Mouse (Mus musculus) myocyte (in vitro differentiated cells): ENCODE measurements at regions not wholly inside any gene's neighbourhood (a gene's known extent, or its start where the extent isn't known, plus 50 kb on each side); places are given as distances from the start of the nearest gene placed in this dataset.

ENCODE experiments used
- H3K27me3 ChIP-seq: one replicate; pipeline ENCODE4 v1.6.1; 2011; ENCODE audit not compliant: control insufficient read depth, insufficient read depth, insufficient read length
- H3K36me3 ChIP-seq: one replicate; pipeline ENCODE4 v1.6.1; 2011; ENCODE audit not compliant: control insufficient read depth, insufficient read depth
- H3K4me2 ChIP-seq: one replicate; pipeline ENCODE4 v1.6.1; 2011; ENCODE audit warnings: low read depth, control low read depth
- H3K4me3 ChIP-seq: one replicate; pipeline ENCODE4 v1.5.1; 2011; ENCODE audit warnings: mild to moderate bottlenecking, control low read depth, moderate library complexity
- H3K79me2 ChIP-seq: one replicate; pipeline ENCODE4 v1.6.1; 2011; ENCODE audit not compliant: control insufficient read depth, insufficient read depth
- H3ac ChIP-seq: one replicate; pipeline ENCODE4 v1.6.1; 2011; ENCODE audit not compliant: control insufficient read depth, insufficient read length
- CEBPB ChIP-seq: IDR thresholded peaks from 2 replicates; pipeline ENCODE4 v1.6.1; 2011; ENCODE audit warnings: mild to moderate bottlenecking, moderate library complexity; ENCODE audit not compliant: poor library complexity, insufficient read depth, severe bottlenecking
- E2F4 ChIP-seq: IDR thresholded peaks from one replicate; pipeline ENCODE4 v1.6.1; 2011; ENCODE audit warnings: mild to moderate bottlenecking, control low read depth, moderate library complexity; ENCODE audit not compliant: insufficient read depth
- MAX ChIP-seq: IDR thresholded peaks from one replicate; pipeline ENCODE4 v1.6.1; 2011; ENCODE audit warnings: low read depth, mild to moderate bottlenecking, control low read depth
- MYOD1 ChIP-seq, 3 experiments: IDR thresholded peaks; one replicate each; pipeline ENCODE4 v1.6.1; 2011; ENCODE audit warnings: control low read depth in 2 of 3, low read depth in 2 of 3, mild to moderate bottlenecking in 2 of 3, moderate library complexity in 1 of 3; ENCODE audit not compliant: insufficient read length in 2 of 3, control insufficient read depth in 1 of 3
- MYOG ChIP-seq, 3 experiments: IDR thresholded peaks; one replicate each; pipeline ENCODE4 v1.6.1; 2011; ENCODE audit warnings: control low read depth in 2 of 3, low read depth in 2 of 3, mild to moderate bottlenecking in 2 of 3; ENCODE audit not compliant: insufficient read length in 2 of 3, control insufficient read depth in 1 of 3, insufficient read depth in 1 of 3
- POLR2A ChIP-seq: IDR thresholded peaks from one replicate; pipeline ENCODE4 v1.6.1; 2011; ENCODE audit warnings: low read depth, mild to moderate bottlenecking, control low read depth, moderate library complexity; ENCODE audit not compliant: insufficient read length
- POLR2AphosphoS2 ChIP-seq: IDR thresholded peaks from one replicate; pipeline ENCODE4 v1.6.1; 2011; ENCODE audit warnings: low read depth, control low read depth; ENCODE audit not compliant: insufficient read length
- REST ChIP-seq: IDR thresholded peaks from one replicate; pipeline ENCODE4 v1.6.1; 2011; ENCODE audit warnings: mild to moderate bottlenecking, control low read depth, moderate library complexity; ENCODE audit not compliant: insufficient read depth, insufficient read length
- SRF ChIP-seq: IDR thresholded peaks from one replicate; pipeline ENCODE4 v1.6.1; 2011; ENCODE audit warnings: low read depth; ENCODE audit not compliant: control insufficient read depth, insufficient read length
- TCF12 ChIP-seq: IDR thresholded peaks from one replicate; pipeline ENCODE4 v1.6.1; 2011; ENCODE audit warnings: mild to moderate bottlenecking, control low read depth; ENCODE audit not compliant: poor library complexity, insufficient read depth, severe bottlenecking
- TCF3 ChIP-seq: IDR thresholded peaks from one replicate; pipeline ENCODE4 v1.6.1; 2011; ENCODE audit warnings: low read depth, control low read depth; ENCODE audit not compliant: insufficient read length
- USF1 ChIP-seq: IDR thresholded peaks from one replicate; pipeline ENCODE4 v1.6.1; 2011; ENCODE audit warnings: low read depth, mild to moderate bottlenecking, control low read depth, moderate library complexity

DNA sequence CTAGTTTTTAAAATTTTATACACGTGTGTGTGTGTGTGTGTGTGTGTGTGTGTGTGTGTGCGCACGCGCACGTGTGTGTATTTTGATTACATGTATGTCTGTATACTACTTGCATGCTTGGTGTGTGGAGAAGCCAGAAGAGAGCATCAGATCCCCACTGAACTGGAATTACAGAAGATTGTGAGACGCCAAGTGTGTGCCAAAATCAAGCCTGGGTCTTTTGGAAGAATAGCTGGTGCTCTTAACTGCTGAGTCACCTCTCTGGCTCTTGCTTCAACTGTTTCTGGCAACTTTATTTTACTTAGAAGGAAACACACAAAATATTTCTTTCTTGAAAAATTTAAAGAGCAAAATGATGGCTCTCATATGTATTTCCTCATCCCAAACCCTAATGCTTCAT is 467.5 kb downstream of the Cetn3 start:
- no peak for TF ChIP-seq POLR2A
- no peak for TF ChIP-seq E2F4
- no peak for TF ChIP-seq TCF3
- TF ChIP-seq MYOD1 (IDR thresholded peaks at IDR 0.05; ENCODE audit: control insufficient read depth in 1 of 3, insufficient read length in 2 of 3, low read depth in 2 of 3): no peak
- no peak for TF ChIP-seq SRF
- no peak for TF ChIP-seq POLR2AphosphoS2
- no peak for TF ChIP-seq USF1
- TF ChIP-seq MAX: no peak
- TF ChIP-seq CEBPB: no peak
- TF ChIP-seq REST: no peak
- TF ChIP-seq MYOG (IDR thresholded peaks at IDR 0.05; ENCODE audit: control insufficient read depth in 1 of 3, insufficient read depth in 1 of 3, insufficient read length in 2 of 3, low read depth in 2 of 3): no peak
- TF ChIP-seq TCF12: no peak
- Histone ChIP-seq H3K36me3 (no peaks in the 10 kb centered on the region), H3K4me3 (no peak overlapping the region), H3ac (no peak overlapping the region), H3K4me2 (no peak overlapping the region), H3K27me3 (no peaks in the 10 kb centered on the region), H3K79me2 (no peaks in the 10 kb centered on the region)

DNA sequence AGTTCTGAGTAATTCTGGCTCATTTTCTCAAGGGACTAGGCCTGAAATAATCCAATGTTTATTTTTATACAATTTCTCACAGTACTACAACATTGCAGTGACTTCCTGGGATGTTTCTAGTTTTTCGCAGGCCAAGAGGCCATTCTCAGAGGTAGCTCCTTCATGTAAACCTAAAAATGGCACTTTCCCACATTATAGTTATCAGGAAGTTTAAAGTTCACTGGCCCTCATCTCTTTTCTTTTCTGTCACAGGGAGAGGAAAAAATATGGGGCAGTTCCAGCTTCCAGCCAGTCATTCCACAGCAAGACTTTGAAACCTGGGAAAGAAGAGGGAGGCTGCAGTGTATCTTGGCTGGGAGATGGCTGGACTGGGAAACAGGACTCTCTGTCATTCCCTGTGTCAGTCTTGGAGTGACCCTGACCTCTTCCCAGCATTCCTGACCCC is 475.6 kb downstream of the Cetn3 start:
- Histone ChIP-seq H3ac (no peak overlapping the region), H3K4me2 (no peak overlapping the region), H3K79me2 (no peaks in the 10 kb centered on the region), H3K36me3 (no peaks in the 10 kb centered on the region), H3K27me3 (no peaks in the 10 kb centered on the region), H3K4me3 (no peak overlapping the region)
- TF ChIP-seq TCF12: no peak
- no peak for TF ChIP-seq CEBPB
- TF ChIP-seq MAX: no peak
- TF ChIP-seq POLR2AphosphoS2: no peak
- TF ChIP-seq REST: no peak
- TF ChIP-seq SRF: no peak
- TF ChIP-seq MYOD1 (IDR thresholded peaks at IDR 0.05; ENCODE audit: control insufficient read depth in 1 of 3, insufficient read length in 2 of 3, low read depth in 2 of 3): no peak
- no peak for TF ChIP-seq TCF3
- TF ChIP-seq POLR2A: no peak

DNA sequence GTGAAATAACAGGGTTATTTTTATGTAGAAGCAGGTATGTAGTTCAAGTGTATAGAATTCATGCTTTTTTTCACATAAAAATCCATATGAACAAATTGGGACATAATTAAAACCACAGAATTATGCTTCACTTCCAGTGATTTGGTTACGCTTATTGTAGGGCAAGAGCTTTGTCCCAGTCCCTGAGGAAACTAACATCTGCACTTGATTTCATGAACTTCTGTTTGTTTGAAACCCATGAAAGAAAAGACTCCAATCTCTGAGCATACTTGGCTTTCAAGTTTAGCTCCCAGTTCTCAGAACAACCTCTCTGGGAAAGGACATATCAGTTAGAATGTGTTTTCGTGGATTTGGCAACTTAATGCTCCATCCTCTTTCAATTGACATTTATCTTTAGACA is 481.4 kb downstream of the Cetn3 start:
- H3K36me3 ChIP-seq: no peaks in the 10 kb centered on the region
- no peak overlapping the region for H3K4me2 ChIP-seq
- no peak for TF ChIP-seq REST
- TF ChIP-seq E2F4: no peak
- TF ChIP-seq MYOG (IDR thresholded peaks at IDR 0.05; ENCODE audit: control insufficient read depth in 1 of 3, insufficient read depth in 1 of 3, insufficient read length in 2 of 3, low read depth in 2 of 3): no peak
- TF ChIP-seq USF1: no peak
- no peak for TF ChIP-seq POLR2AphosphoS2
- no peak for TF ChIP-seq MYOD1 (IDR thresholded peaks at IDR 0.05; ENCODE audit: control insufficient read depth in 1 of 3, insufficient read length in 2 of 3, low read depth in 2 of 3)
- TF ChIP-seq CEBPB: no peak
- no peak for TF ChIP-seq TCF12
- TF ChIP-seq POLR2A: no peak
- H3K4me3 ChIP-seq: no peak overlapping the region
- no peak overlapping the region for H3ac ChIP-seq
- H3K79me2 ChIP-seq: no peaks in the 10 kb centered on the region
- H3K27me3 ChIP-seq: no peaks in the 10 kb centered on the region

DNA sequence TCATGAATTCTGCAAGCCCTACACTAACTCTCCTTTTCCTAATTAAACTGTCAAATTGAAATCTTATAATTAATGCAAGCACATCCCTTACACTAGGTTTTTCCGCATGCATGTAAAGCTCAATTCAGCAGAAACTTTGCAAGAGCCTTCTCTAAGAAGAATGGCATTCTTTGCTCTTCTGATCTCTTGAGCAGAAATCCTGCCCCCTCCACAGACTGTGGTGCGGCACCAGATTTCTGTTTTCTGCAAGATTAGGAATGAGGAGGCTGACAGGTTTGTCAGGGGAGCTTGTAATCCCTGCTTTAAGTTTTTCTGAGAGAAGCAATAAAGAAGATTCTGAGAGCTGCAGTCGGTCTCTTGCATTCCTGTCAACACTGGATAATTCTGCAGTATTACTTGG is 482.3 kb downstream of the Cetn3 start:
- no peak overlapping the region for H3ac ChIP-seq
- H3K4me3 ChIP-seq: no peak overlapping the region
- H3K79me2 ChIP-seq: no peaks in the 10 kb centered on the region
- no peaks in the 10 kb centered on the region for H3K27me3 ChIP-seq
- TF ChIP-seq USF1 (no peak), POLR2AphosphoS2 (no peak), CEBPB (no peak), MYOG (IDR thresholded peaks at IDR 0.05; ENCODE audit: control insufficient read depth in 1 of 3, insufficient read depth in 1 of 3, insufficient read length in 2 of 3, low read depth in 2 of 3) (no peak), POLR2A (no peak), SRF (no peak), E2F4 (no peak), TCF3 (no peak), TCF12 (no peak), REST (no peak), MAX (no peak), MYOD1 (IDR thresholded peaks at IDR 0.05; ENCODE audit: control insufficient read depth in 1 of 3, insufficient read length in 2 of 3, low read depth in 2 of 3) (no peak)
- no peak overlapping the region for H3K4me2 ChIP-seq
- no peaks in the 10 kb centered on the region for H3K36me3 ChIP-seq

DNA sequence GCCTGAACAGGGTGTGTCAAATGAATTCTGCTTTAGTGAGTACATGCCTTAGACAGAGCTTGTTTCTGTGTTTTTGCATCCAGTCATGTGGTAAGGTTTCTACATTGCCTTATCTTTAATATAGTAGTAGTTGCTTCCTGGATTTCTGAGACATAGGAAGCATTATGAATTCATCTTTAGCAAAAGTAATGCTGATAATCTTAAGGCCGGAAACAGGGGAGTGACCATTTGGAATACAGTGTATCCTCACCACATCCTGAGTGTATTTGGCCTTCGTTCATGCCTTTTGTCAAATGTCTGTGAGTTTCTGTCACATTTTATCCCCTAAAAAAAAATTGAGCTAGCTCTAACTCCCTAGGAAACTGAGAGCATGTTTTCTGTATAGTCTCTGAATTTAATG is 482.9 kb downstream of the Cetn3 start:
- Histone ChIP-seq H3K79me2 (no peaks in the 10 kb centered on the region), H3K27me3 (no peaks in the 10 kb centered on the region), H3K36me3 (no peaks in the 10 kb centered on the region), H3K4me2 (no peak overlapping the region), H3K4me3 (no peak overlapping the region), H3ac (no peak overlapping the region)
- no peak for TF ChIP-seq MYOD1 (IDR thresholded peaks at IDR 0.05; ENCODE audit: control insufficient read depth in 1 of 3, insufficient read length in 2 of 3, low read depth in 2 of 3)
- no peak for TF ChIP-seq MAX
- TF ChIP-seq POLR2AphosphoS2: no peak
- no peak for TF ChIP-seq E2F4
- TF ChIP-seq TCF12: no peak
- TF ChIP-seq CEBPB: no peak
- no peak for TF ChIP-seq REST
- no peak for TF ChIP-seq SRF
- TF ChIP-seq TCF3: no peak
- no peak for TF ChIP-seq POLR2A
- no peak for TF ChIP-seq MYOG (IDR thresholded peaks at IDR 0.05; ENCODE audit: control insufficient read depth in 1 of 3, insufficient read depth in 1 of 3, insufficient read length in 2 of 3, low read depth in 2 of 3)
- no peak for TF ChIP-seq USF1
